Mouse (Mus musculus) olfactory bulb, adult 2 months (tissue): ENCODE data around the gene Tshz2.

Experiments used
- CTCF ChIP-seq: fragments of 200-500 bp; IDR thresholded peaks from 2 replicates; pipeline ENCODE4 v1.5.1; 2012; ENCODE audit warnings: low read depth, mild to moderate bottlenecking, low read length, moderate library complexity; ENCODE audit not compliant: insufficient read depth
- POLR2A ChIP-seq: fragments of 200-500 bp; IDR thresholded peaks from 2 replicates; pipeline ENCODE4 v1.6.1; 2012; ENCODE audit warnings: mild to moderate bottlenecking, low read depth, low read length, moderate library complexity; ENCODE audit not compliant: insufficient read depth

DNA sequence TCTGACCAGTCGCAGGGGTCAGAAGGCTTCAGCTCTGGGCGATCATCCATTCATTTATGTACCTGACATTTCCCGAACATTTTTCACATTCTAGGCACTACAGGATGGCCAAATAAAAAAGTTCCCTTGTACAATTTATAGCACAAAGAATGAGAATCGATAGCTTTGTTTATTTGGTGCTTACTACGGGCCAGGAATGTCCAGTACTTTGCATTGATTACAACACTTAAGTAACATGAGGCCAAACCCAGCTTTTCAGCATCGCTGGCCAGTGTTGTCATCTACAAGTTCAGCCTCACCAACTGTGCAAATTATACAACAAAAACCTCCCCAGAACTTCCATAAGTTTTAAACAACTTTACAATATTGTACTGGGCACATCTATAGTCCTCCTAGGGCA, 315.3 kb downstream of the Tshz2 start:
- TF ChIP-seq POLR2A (no peak), CTCF (no peak)
